Mouse (Mus musculus): Measurements from ENCODE around the gene Tbc1d30. TPM values are rescaled to one million over a fixed set of nuclear protein-coding genes. Genes with fewer than 3 reads are reported as not detected.

Tbc1d30 gene
- polyA plus RNA-seq (2015; fragmentation: Nextera tagmentation; extraction: Ambion mirVana): 11.5 and 12.5 TPM in 2 replicates

GRCm38 (mm10) chr10:121351066-121351581 lies at the start of gene Tbc1d30:
Gene Tbc1d30, minus strand, starts transcription at chr10:121351278.
- H3K9ac ChIP-seq (replicated peaks; ENCODE audit: low read depth, low read length): peak within 1 kb of the TSS; percentile 53
- H3K27me3 ChIP-seq (replicated peaks; ENCODE audit: control insufficient read depth, insufficient read depth, low read length): peaks cover 23% of the 10 kb centered on the region
- ATAC-seq: peak; percentile 50
- peak within 1 kb of the TSS; percentile 87 for H3K4me2 ChIP-seq (ENCODE audit: low read length)
- no peak within 1 kb of the TSS for H3K27ac ChIP-seq (ENCODE audit: low read length)
- H3K36me3 ChIP-seq (ENCODE audit: control insufficient read depth, insufficient read depth): no peaks in the 10 kb centered on the region
- no peaks in the 10 kb centered on the region for H3K9me3 ChIP-seq (ENCODE audit: control insufficient read depth, low read length)
- H3K4me3 ChIP-seq (replicated peaks; ENCODE audit: low read length): peak within 1 kb of the TSS; percentile 49
- peaks cover 15% of the 10 kb centered on the region for H3K4me1 ChIP-seq (replicated peaks; ENCODE audit: control insufficient read depth, insufficient read depth, low read length)
- WGBS: under 1% methylated on average over 59 of the region's 61 CpGs

DNA sequence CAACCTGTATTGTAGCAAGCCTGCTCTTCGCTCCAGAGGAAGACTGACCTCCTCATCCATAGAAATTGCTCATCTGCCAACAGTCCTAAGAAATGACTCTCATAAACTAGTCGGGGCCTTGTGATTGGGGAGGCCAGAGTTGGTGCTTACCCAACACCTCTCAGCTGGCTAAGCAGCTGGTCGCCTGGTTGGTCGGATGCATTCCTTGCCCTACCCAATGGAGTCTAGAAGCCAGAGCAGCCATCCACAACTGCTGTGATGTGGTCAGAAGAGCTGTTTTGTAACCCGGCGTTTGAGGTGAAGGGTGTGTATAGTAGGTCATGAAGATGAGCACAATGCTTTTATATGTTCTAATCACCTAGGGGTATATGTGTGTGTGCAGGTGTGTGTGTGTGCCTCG lies 47.5 kb upstream of the Tbc1d30 start:
- Histone ChIP-seq H3K4me3 (replicated peaks; ENCODE audit: low read length) (no peak overlapping the region), H3K9me3 (ENCODE audit: control insufficient read depth, low read length) (no peaks in the 10 kb centered on the region), H3K9ac (replicated peaks; ENCODE audit: low read depth, low read length) (no peak overlapping the region), H3K36me3 (ENCODE audit: control insufficient read depth, insufficient read depth) (peaks cover 7% of the 10 kb centered on the region; the same call in 1 of the 2 replicates), H3K27me3 (replicated peaks; ENCODE audit: control insufficient read depth, insufficient read depth, low read length) (no peaks in the 10 kb centered on the region), H3K27ac (ENCODE audit: low read length) (no peak overlapping the region), H3K4me1 (replicated peaks; ENCODE audit: control insufficient read depth, insufficient read depth, low read length) (no peaks in the 10 kb centered on the region), H3K4me2 (ENCODE audit: low read length) (no peak overlapping the region)
- ATAC-seq: no peak
- WGBS: 92% methylated on average over 7 of the region's 7 CpGs

GRCm38 (mm10) chr10:121395542-121396176 lies 44.6 kb upstream of the Tbc1d30 start:
- H3K9me3 ChIP-seq (ENCODE audit: control insufficient read depth, low read length): no peaks in the 10 kb centered on the region
- H3K9ac ChIP-seq (replicated peaks; ENCODE audit: low read depth, low read length): no peak overlapping the region
- WGBS: 89% methylated on average over 20 of the region's 20 CpGs
- H3K4me1 ChIP-seq (replicated peaks; ENCODE audit: control insufficient read depth, insufficient read depth, low read length): no peaks in the 10 kb centered on the region
- no peak for ATAC-seq
- H3K4me2 ChIP-seq (ENCODE audit: low read length): no peak overlapping the region
- no peaks in the 10 kb centered on the region for H3K27me3 ChIP-seq (replicated peaks; ENCODE audit: control insufficient read depth, insufficient read depth, low read length)
- H3K36me3 ChIP-seq (ENCODE audit: control insufficient read depth, insufficient read depth): peaks cover 35% of the 10 kb centered on the region
- H3K4me3 ChIP-seq (replicated peaks; ENCODE audit: low read length): no peak overlapping the region
- H3K27ac ChIP-seq (ENCODE audit: low read length): no peak overlapping the region

DNA sequence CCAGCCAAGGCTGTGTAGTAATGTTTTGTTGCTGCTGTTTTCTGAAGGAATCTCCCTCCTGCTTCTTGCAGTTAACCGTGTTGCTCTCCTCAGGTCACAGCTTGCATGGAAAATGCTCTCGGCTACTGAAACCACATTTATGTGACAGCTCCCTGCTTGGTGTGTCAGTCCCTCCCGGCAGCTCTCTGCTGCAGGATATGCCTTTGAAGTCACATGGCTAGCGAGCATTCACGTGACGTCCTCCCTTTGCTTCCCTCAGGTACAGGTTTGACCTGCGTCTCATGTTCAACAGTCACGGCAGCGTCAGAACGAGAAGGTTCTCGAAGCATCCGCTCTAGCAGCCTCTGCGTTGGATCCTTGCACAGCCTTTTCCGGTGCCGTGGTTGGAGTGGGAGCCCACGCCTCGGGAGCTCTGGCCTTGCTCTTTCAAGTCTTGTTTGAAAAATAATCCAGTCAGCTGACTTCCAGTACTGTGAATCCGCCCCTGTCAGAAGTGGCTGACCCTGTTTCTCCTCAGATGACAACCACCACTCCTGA lies 43.8 kb upstream of the Tbc1d30 start:
- ATAC-seq: no peak
- Histone ChIP-seq H3K9ac (replicated peaks; ENCODE audit: low read depth, low read length) (no peak overlapping the region), H3K9me3 (ENCODE audit: control insufficient read depth, low read length) (no peaks in the 10 kb centered on the region), H3K27me3 (replicated peaks; ENCODE audit: control insufficient read depth, insufficient read depth, low read length) (no peaks in the 10 kb centered on the region), H3K4me3 (replicated peaks; ENCODE audit: low read length) (no peak overlapping the region), H3K4me1 (replicated peaks; ENCODE audit: control insufficient read depth, insufficient read depth, low read length) (no peaks in the 10 kb centered on the region), H3K36me3 (ENCODE audit: control insufficient read depth, insufficient read depth) (peaks cover 42% of the 10 kb centered on the region), H3K4me2 (ENCODE audit: low read length) (no peak overlapping the region), H3K27ac (ENCODE audit: low read length) (no peak overlapping the region)
- WGBS: 89% methylated on average over 18 of the region's 18 CpGs

- Histone ChIP-seq H3K4me2 (ENCODE audit: low read length) (no peak overlapping the region), H3K9me3 (ENCODE audit: control insufficient read depth, low read length) (no peaks in the 10 kb centered on the region), H3K4me1 (replicated peaks; ENCODE audit: control insufficient read depth, insufficient read depth, low read length) (no peaks in the 10 kb centered on the region), H3K9ac (replicated peaks; ENCODE audit: low read depth, low read length) (no peak overlapping the region), H3K4me3 (replicated peaks; ENCODE audit: low read length) (no peak overlapping the region), H3K36me3 (ENCODE audit: control insufficient read depth, insufficient read depth) (peaks cover 47% of the 10 kb centered on the region), H3K27me3 (replicated peaks; ENCODE audit: control insufficient read depth, insufficient read depth, low read length) (no peaks in the 10 kb centered on the region), H3K27ac (ENCODE audit: low read length) (no peak overlapping the region)
- WGBS: 81% methylated on average over 6 of the region's 6 CpGs
- no peak for ATAC-seq
These were observed 43.2 kb upstream of the Tbc1d30 start for GRCm38 (mm10) chr10:121394270-121394669.

- Histone ChIP-seq H3K27ac (ENCODE audit: low read length) (no peak overlapping the region), H3K27me3 (replicated peaks; ENCODE audit: control insufficient read depth, insufficient read depth, low read length) (no peaks in the 10 kb centered on the region), H3K36me3 (ENCODE audit: control insufficient read depth, insufficient read depth) (peaks cover 51% of the 10 kb centered on the region), H3K4me1 (replicated peaks; ENCODE audit: control insufficient read depth, insufficient read depth, low read length) (no peaks in the 10 kb centered on the region), H3K4me3 (replicated peaks; ENCODE audit: low read length) (no peak overlapping the region), H3K9ac (replicated peaks; ENCODE audit: low read depth, low read length) (no peak overlapping the region), H3K9me3 (ENCODE audit: control insufficient read depth, low read length) (no peaks in the 10 kb centered on the region), H3K4me2 (ENCODE audit: low read length) (no peak overlapping the region)
- 96% methylated on average over 8 of the region's 8 CpGs for WGBS
- ATAC-seq: no peak
These were observed 40.8 kb upstream of the Tbc1d30 start for GRCm38 (mm10) chr10:121391901-121392300.

GRCm38 (mm10) chr10:121390602-121391001 lies 39.5 kb upstream of the Tbc1d30 start:
- no peak for ATAC-seq
- Histone ChIP-seq H3K9ac (replicated peaks; ENCODE audit: low read depth, low read length) (no peak overlapping the region), H3K4me2 (ENCODE audit: low read length) (no peak overlapping the region), H3K27ac (ENCODE audit: low read length) (no peak overlapping the region), H3K27me3 (replicated peaks; ENCODE audit: control insufficient read depth, insufficient read depth, low read length) (no peaks in the 10 kb centered on the region), H3K36me3 (ENCODE audit: control insufficient read depth, insufficient read depth) (peaks cover 44% of the 10 kb centered on the region), H3K4me1 (replicated peaks; ENCODE audit: control insufficient read depth, insufficient read depth, low read length) (no peaks in the 10 kb centered on the region), H3K9me3 (ENCODE audit: control insufficient read depth, low read length) (no peaks in the 10 kb centered on the region), H3K4me3 (replicated peaks; ENCODE audit: low read length) (no peak overlapping the region)
- WGBS: 83% methylated on average over 10 of the region's 10 CpGs

- no peak overlapping the region for H3K27ac ChIP-seq (ENCODE audit: low read length)
- no peak; the same call in 1 of the 2 replicates for ATAC-seq
- no peak overlapping the region for H3K9ac ChIP-seq (replicated peaks; ENCODE audit: low read depth, low read length)
- H3K27me3 ChIP-seq (replicated peaks; ENCODE audit: control insufficient read depth, insufficient read depth, low read length): no peaks in the 10 kb centered on the region
- no peaks in the 10 kb centered on the region for H3K9me3 ChIP-seq (ENCODE audit: control insufficient read depth, low read length)
- no peaks in the 10 kb centered on the region for H3K4me1 ChIP-seq (replicated peaks; ENCODE audit: control insufficient read depth, insufficient read depth, low read length)
- WGBS: 65% methylated on average over 9 of the region's 9 CpGs
- no peak overlapping the region for H3K4me2 ChIP-seq (ENCODE audit: low read length)
- H3K36me3 ChIP-seq (ENCODE audit: control insufficient read depth, insufficient read depth): peaks cover 33% of the 10 kb centered on the region
- H3K4me3 ChIP-seq (replicated peaks; ENCODE audit: low read length): no peak overlapping the region
These were observed 35.3 kb upstream of the Tbc1d30 start for GRCm38 (mm10) chr10:121386347-121386746.

DNA sequence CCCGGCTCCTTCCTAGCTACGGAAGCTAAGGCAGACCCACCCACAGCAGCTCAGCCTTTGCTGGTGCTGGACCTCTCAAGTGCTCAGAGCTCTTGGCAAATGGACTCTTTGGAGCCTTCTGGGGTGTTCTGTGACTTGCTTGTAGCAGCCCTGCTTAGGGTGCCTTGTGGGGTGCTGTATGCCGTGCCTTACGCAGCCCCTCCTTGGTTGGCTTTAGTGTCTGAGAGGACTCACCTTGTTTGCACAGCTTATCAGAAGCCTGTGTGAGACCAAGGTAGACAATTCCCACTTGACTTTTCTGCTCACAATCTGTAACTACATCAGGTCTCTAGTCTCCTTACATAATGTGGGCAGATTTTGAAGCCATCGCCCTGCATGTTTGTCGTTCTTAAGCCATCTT lies 34.6 kb upstream of the Tbc1d30 start:
- Histone ChIP-seq H3K9ac (replicated peaks; ENCODE audit: low read depth, low read length) (no peak overlapping the region), H3K4me2 (ENCODE audit: low read length) (no peak overlapping the region), H3K27me3 (replicated peaks; ENCODE audit: control insufficient read depth, insufficient read depth, low read length) (no peaks in the 10 kb centered on the region), H3K4me3 (replicated peaks; ENCODE audit: low read length) (no peak overlapping the region), H3K9me3 (ENCODE audit: control insufficient read depth, low read length) (no peaks in the 10 kb centered on the region), H3K27ac (ENCODE audit: low read length) (no peak overlapping the region), H3K36me3 (ENCODE audit: control insufficient read depth, insufficient read depth) (peaks cover 33% of the 10 kb centered on the region), H3K4me1 (replicated peaks; ENCODE audit: control insufficient read depth, insufficient read depth, low read length) (no peaks in the 10 kb centered on the region)
- WGBS: 97% methylated on average over 6 of the region's 6 CpGs
- ATAC-seq: no peak
